Mouse (Mus musculus): Measurements from ENCODE around the gene Nsun4.

Nsun4 gene

DNA sequence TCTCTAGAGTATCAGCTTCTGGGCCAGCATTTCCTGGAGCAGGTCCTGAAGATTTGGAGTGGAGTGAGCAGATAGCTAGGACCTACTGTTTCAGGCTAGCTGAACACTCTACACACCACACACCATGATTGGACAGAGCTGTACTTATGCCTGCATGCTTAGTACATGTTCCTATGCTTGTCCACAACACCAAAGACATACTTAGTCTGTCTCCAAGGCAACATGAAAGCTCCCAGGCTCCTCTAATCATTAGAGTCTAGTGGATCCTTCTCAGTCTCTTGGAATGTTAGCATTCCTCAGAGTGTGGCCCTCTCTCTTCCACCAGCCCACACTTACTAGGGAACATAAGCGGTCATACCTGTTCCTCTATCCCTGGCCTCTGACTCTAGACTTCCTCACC is 66.2 kb downstream of the Nsun4 start:
- in situ Hi-C loops (cut with MboI, MseI): no loop called here

DNA sequence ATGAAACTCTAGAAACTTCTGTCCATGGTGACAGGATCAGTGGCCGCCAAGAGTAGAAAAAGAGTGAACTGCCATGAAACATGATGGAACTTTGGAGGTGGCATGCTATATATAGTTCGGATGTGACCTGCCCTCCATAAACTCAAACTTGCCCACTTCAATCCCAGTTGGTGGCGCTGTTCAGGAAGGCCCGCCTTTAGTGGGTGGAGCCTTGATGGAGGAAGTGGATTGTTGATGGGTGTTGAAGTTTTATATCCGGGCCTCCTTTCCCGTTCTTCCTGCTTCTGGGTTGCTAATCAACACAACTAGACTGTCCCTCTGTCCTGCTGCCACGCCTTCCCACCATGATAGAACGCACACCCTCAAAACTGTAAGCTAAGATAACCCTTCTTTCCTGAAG is 68.7 kb downstream of the Nsun4 start:
- in situ Hi-C loops (cut with MboI, MseI): loop anchor here (5.0 kb wide), 2 partner anchors 78 to 253 kb away; no protein-coding TSS in a partner anchor

DNA sequence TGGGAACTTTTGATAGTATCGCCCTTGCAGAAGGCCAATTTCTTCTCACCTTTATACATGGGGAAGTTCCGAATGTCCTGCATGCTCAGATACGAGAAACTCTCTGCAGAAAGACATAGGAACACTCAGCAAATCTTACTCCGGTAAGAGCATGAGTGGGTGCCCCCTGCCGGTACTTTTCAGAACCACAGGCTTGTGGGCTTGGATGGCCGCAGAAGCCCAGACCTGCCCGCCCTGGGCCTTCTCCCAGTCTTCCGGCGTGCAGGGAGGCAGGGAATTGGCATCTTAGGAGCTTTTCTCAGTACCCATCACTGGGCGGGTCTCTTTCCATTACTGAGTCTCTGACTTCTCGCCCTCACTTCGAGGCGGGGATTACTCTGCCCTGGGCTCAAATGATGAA is 69.6 kb downstream of the Nsun4 start:
- in situ Hi-C loops (cut with MboI, MseI): loop anchor here (5.0 kb wide), 2 partner anchors 77 to 252 kb away; no protein-coding TSS in a partner anchor

Data from T-helper 17 cell (primary cell).